Mouse (Mus musculus): ENCODE data around the gene Slc38a2.

Gene Slc38a2

GRCm38 (mm10) chr15:96697901-96698657, 1.5 kb downstream of the Slc38a2 start:
- DNase-seq (ENCODE audit: inconsistent age in 2 of 2, low spot score in 1 of 2), result peak in 1 of 2 experiments; percentile 53

DNA sequence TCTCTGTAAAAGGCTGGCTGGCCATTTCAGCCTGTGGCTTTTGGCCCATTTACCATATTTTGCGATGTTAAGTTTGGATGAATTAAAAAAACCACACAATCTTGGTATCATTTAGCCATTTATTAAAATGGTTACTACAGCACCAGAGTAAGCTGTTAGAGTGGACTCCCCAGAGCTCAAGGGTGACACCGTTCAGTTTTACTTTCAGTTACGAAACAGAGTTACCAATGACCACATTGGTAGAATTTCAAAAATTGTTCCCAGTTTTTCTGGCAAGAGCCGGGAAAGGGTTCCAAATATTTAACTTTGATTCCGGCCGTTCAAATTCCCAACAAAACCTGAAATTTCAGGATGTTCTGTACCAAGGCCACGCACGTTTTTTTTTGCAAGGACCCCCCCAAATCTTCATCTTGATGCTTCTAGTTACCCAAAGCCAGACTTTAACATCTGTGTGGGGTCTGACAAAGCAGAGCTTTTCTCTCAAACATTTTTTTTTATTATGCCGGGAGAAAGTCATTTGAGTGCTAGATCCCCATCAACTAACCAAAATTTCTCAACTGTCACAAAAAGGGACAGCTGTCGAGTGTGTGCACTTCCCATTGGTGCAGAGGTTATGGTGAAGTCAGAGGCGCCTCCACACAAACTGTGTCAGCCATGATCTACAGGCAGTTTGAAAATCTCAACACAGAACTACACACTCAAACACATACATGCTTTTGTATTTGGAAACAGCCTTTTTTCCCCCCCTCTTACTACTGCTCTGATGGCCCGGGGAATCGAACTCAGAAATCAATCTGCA, 2.8 kb downstream of the Slc38a2 start:
- DNase-seq (ENCODE audit: inconsistent age in 2 of 2, low spot score in 1 of 2), result peak in 1 of 2 experiments; percentile 76

DNA sequence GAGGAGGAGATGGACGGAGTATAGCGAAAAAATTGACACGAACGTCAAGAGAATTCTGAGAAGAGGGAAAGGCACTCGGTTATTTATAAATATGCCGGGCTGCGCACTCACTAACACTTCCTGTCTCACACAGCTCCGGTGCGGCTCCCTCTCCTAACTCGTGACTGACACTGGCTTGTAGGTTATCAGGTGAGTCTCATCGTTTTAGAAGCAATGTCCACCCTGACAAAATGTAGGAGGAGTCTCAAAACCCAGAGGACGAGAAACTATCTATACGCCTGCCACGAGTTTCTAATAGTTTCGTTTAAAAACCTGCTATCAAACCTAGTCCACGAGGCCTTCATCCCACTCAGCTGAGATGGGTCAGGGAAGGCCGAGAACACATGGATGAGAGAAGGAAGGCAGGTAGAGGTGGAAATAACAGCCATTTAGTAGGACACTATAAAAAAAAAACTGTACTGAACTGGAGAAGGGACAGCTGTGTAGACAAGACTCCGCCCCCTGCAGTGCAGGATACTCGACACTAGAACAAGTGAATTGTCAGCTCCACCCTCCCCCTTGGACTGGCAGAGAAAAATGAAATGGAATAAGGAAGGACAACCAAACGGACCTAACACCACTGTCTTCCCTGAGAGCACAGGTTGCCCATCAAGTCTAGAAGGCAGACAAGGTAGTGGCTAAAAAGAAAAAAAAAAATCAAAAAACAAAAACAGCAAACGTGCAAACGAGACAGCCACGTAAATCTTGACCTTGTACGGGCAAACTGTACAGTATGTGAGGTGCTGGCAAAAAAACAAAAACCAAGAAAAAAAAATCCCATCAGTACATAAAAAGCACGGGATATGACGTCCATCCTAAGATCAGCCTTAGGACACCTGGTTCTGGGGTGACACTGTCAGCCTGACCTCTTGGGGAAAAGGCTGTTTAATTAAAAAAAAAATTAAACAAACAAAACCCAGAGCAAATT, 3.8 kb downstream of the Slc38a2 start:
- DNase-seq (ENCODE audit: inconsistent age in 2 of 2, low spot score in 1 of 2), result peak; percentile 55 to 73

DNA sequence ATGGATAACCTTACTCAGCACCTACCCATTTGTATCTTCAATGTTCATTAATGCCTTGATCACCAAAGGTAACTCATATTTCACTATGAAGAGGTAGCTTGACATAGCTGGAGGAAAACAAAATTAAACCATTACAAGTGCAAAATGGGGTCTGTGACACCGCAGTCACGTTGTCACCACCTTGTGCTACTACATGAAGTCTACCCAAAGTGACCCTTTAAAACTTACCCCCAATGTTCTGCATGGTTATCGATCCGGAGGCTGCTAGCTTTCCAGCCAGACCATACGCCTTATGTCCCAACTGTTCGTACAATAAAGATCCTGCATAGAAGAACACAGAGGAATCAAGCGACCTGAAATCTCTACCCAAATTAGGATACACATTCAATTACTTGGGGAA, 4.5 kb downstream of the Slc38a2 start:
- no peak for DNase-seq (ENCODE audit: inconsistent age in 2 of 2, low spot score in 1 of 2)

DNA sequence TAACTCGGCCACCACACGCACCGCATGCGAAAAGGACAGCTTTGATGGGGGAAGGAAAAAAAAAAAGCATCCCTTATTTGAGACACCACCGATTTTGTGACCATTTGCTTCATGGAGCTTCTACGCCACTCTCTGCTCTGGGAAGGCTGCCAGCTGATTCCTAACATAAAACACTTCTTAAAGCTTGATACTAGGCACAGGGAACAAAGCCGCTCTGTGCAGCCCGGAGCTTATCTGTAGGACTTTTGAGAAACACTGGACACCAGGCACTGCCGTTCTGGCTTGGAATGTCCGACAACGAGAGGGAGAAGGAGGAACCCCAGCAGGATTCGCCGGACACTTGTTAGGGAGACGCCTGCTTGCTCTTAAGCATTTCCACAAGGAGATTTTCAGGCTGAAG, 5.8 kb downstream of the Slc38a2 start:
- DNase-seq (ENCODE audit: inconsistent age in 2 of 2, low spot score in 1 of 2), result peak in 1 of 2 experiments; percentile 62

- DNase-seq (ENCODE audit: inconsistent age in 2 of 2, low spot score in 1 of 2), result no peak
Observed at GRCm38 (mm10) chr15:96692401-96692800, 7.1 kb downstream of the Slc38a2 start.

DNA sequence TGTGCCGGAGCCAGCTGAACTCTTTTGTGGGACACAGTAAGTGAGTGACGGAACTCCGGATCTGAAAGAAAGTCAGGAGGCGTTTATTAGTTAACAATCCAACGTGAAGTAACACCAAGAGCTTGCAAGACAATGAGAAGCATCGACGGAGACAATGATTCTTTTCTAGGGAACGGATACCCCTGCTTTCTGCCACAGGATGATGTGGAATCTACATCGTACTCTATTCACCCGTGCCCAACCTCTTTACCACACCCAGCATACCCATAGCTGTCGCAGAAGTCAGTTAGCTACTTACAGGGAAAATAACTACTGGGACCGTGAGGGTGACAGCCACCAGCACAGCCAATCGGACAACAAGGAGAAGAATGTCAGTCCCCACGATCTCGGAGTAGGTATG, 8.1 kb downstream of the Slc38a2 start:
- no peak for DNase-seq (ENCODE audit: inconsistent age in 2 of 2, low spot score in 1 of 2)

GRCm38 (mm10) chr15:96690829-96691228, 8.7 kb downstream of the Slc38a2 start:
- no peak for DNase-seq (ENCODE audit: inconsistent age in 2 of 2, low spot score in 1 of 2)

DNA sequence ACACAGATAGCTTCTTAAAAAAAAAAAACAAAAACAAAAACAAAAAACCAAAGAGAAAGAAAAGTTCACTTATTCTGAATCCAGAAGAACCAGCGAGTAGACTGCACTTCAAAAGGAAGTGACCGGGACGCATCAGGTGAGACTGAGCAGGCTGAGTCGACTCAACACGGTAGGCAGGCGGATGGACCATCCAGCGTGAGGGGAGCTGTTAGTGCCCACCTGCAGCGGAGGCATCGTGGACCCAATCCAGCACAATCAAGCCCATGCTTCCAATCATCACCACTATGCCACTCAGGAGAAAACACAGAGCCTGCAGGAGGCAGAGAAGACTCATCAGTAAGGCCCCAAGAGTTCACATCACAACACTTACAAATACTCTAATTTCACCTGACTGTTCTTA, 9.6 kb downstream of the Slc38a2 start:
- DNase-seq (ENCODE audit: inconsistent age in 2 of 2, low spot score in 1 of 2), result no peak

DNA sequence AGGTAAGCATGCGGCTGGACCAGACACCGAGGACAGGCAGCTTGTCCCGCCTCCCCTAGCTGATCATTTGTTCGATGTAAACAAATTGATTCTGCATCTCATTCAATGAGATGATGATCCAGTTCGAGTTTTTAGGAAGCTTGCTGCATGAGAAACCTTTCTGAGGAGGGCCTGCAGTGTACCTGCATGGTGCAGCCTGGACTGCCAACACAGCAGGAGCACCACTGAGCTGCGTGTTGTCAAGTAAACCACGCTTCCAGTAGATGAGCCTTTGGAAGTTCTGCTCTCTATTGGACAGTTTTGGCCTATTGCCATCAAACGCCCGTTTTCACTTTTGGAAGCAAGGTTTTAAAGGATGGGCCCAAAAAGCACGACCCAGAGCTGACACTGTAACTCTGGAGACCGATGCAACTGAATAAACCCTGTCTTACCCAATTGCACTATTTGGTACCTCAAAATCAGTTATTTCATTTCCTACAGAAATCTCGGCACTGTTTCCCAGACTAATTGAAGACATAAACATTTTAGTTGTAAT, 10.7 kb downstream of the Slc38a2 start:
- DNase-seq (ENCODE audit: inconsistent age in 2 of 2, low spot score in 1 of 2), result no peak

- no peak for DNase-seq (ENCODE audit: inconsistent age in 2 of 2, low spot score in 1 of 2)
Observed at GRCm38 (mm10) chr15:96688036-96688435, 11.5 kb downstream of the Slc38a2 start.

DNA sequence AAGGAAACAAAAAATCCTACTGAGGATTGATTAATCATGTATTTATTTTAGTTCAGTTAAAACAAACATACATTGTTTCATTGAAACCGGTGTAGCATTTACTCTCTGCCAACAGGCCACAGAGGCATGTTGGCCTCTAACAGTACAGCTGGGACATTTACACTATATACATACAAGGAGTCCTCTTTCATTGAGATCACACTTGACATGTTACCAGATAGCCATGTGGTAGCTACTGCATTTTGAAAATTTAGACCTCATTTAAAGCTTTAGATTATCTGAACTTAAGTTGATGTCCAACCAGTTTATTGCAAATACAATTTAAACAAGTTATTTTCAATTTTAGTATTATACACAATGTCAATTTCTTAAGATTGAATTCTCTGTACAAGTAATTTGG, 12.2 kb downstream of the Slc38a2 start:
- no peak for DNase-seq (ENCODE audit: inconsistent age in 2 of 2, low spot score in 1 of 2)

DNA sequence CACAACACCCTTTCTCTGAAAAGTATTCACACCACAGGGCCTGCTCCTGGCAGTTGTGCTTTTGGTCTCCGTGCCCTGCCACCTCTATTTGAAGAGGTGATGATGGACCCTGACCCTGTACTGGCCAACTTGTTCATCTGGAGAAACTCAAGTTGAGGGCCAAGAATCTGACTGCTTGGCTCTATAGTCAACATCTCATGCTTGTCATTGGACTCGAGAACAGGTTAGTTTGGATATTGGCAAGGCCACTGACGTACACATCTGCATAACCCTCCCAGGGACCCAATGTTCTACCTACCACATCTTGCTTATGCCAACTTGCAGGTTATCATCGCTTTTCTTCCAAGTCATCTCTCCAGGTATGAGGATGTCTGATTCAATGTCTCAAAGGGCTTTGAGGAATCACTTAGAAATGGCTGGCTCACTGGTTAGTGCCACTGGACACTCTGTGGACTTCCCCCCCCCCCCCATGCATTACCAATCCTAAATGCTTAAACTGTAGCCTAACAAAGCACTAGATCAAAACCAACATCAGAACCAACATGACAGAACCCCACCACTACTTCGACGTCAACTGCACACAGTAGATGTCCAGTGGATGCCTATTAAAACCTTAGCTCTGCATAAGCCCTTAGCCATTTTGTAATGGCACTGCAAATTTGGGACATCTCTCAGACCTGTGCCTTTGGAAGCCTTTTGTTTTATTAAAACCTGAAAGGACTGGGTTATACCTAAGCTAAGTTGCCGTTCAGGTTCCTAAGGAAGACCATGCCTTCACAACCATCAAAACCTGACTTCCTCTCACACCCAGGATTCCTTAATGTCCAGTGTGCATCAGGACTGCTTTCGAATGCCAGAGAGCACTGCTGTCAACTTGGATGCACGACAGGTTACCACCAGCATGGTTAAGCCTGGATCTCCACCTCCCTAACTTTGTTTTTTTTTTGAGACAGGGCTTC, 13.1 kb downstream of the Slc38a2 start:
- DNase-seq (ENCODE audit: inconsistent age in 2 of 2, low spot score in 1 of 2), result no peak

DNA sequence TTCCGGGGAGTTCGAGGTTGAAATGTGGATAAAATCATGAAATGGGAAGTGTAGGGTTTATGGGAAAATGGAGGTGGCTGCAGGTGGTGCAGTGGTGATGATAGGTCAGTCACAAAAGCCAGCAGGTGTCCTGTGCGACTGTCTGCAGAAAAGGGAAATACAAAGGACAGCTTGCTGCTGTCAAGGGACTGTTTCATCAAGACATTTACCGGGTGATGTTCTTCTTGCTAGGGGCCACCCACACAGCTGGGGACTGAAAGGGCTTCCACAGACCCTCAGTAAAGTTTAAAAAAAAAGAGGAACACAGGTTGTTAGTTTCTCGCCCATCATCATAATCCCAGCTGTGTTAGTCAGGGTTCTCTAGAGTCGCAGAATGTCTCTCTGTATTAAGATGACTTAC, 14.3 kb downstream of the Slc38a2 start:
- no peak for DNase-seq (ENCODE audit: inconsistent age in 2 of 2, low spot score in 1 of 2)

GRCm38 (mm10) chr15:96684132-96684830, 15.2 kb downstream of the Slc38a2 start:
- peak in 1 of 2 experiments; percentile 58 for DNase-seq (ENCODE audit: inconsistent age in 2 of 2, low spot score in 1 of 2)

DNA sequence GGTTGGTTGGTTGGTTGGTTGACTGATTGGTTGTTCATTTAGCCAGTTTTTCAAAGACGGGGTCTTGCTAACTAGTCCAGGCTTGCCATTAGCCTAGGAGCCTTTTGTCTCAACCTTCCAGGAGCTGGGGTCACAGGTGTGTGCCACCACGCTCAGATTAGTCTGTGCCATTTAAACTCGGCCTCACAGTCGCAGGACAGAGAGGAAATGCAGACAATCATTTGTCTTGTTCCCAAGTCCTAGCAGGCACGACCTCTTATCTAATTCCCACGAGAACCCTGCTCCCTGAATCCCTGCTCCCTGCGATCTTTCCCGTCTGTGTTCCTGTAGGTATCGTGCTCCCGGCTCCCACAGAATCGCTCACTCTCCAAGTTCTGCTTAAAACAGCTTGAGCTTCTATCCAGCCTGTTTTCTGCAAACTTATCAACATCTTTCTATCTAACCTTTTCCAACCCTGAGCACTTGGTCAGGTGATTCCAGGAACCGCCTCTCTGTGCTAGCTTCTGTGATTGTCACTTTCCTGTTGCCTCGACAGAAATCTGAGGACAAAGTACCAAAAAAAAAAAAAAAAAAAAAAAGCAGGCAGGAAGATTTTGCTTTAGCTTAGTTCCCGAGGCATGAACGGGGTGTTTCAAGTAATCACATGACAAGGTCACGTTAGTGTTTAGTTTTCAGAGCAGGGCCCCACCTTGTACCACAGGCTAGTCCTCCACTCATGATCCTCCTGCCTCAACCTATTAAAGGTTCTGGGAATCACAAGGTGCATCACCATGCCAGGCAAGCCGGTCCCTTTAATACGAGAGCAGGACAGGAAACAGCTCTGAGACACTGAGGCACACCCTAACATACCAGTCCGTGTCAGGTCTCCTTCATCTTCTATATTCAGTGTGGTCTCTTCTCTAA, 20.4 kb downstream of the Slc38a2 start:
- DNase-seq (ENCODE audit: inconsistent age in 2 of 2, low spot score in 1 of 2), result no peak

DNA sequence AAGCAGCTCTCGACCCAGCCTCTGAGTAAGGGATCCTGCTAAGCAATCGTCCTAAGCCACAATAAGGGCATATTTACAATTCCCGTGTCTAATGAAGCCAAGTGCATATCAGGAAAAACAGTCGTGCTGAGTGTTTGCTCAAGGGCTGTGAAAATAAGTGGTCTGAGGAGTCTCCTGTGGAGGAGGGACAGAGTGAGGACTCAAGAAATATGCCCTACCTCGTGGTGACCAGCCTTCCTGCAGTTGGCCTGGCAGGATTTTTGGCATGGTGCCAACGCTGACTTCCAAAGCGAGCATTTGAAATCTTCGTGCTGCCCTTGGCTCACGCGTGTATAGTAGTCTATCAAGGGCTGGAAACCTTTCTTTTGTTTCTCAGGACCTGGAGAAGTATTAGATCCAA, 23.0 kb downstream of the Slc38a2 start:
- peak; percentile 59 to 83 for DNase-seq (ENCODE audit: inconsistent age in 2 of 2, low spot score in 1 of 2)

- DNase-seq (ENCODE audit: inconsistent age in 2 of 2, low spot score in 1 of 2), result no peak
Observed at GRCm38 (mm10) chr15:96675744-96676143, 23.8 kb downstream of the Slc38a2 start.

Measured in adrenal gland, adult (tissue).